8 mouse cellular contexts compared by ENCODE assay signal in the genomic region with DNA sequence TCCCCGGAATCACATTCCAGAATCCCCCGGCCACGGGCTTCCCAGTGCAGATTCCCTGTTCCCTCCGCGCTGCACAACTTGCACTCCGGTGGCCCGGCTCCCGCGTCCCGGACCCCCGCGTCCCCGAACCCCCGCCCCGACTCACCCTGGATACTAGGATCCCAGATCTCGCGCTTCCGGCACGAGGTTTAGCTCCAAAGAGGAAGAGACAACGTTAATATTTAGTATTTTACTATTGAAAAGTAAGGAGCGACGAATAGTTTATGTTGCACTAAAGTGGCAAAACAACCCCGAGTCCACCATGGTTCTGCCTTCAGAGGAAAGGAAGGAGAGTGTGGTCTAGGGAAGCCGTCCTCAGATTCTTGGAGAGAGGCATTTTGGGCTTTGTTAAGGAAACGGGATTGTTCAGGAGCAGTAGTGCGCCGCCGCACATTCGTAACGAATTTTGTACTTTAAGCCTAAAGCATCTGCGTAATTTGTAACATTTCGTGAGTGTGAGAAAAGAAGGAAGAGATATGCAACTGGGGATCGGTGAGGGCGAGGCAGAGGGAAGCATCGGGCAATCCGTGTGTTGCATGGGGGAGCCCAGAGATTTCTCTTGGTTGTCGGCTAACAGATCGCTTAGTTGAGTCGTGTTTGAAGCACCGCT. TPM values are rescaled to one million over a fixed set of nuclear protein-coding genes. Genes with fewer than 3 reads are reported as not detected.
DNase-seq lines count a peak whose midpoint lies in the region; ATAC-seq lines count a peak whose summit lies in the region.

No protein-coding gene starts in this region.

- peak overlapping the region; percentile 98 for H3K27ac ChIP-seq in heart, embryonic 10.5 days
- peak overlapping the region; percentile 76 for H3K27ac ChIP-seq in liver, embryonic 13.5 days
- H3K27ac ChIP-seq in neural tube, embryonic 13.5 days (replicated peaks) = peak overlapping the region; percentile 93

- peak overlapping the region; percentile 91 for H3K4me2 ChIP-seq in liver, embryonic 13.5 days
- H3K4me2 ChIP-seq in neural tube, embryonic 13.5 days = peak overlapping the region; percentile 71

- H3K9me3 ChIP-seq in heart, embryonic 10.5 days = no peaks in the 10 kb centered on the region
- no peaks in the 10 kb centered on the region for H3K9me3 ChIP-seq in liver, embryonic 13.5 days (replicated peaks)
- H3K9me3 ChIP-seq in neural tube, embryonic 13.5 days = no peaks in the 10 kb centered on the region

- WGBS in heart, embryonic 10.5 days = under 1% methylated on average over 40 of the region's 40 CpGs
- WGBS in liver, embryonic 13.5 days (ENCODE audit: insufficient replicate concordance) = under 1% methylated on average over 40 of the region's 40 CpGs
- WGBS in neural tube, embryonic 13.5 days = under 1% methylated on average over 40 of the region's 40 CpGs

- H3K4me3 ChIP-seq in heart, embryonic 10.5 days = peak overlapping the region; percentile 96
- peak overlapping the region; percentile 85 for H3K4me3 ChIP-seq in liver, embryonic 13.5 days (replicated peaks)
- H3K4me3 ChIP-seq in neural tube, embryonic 13.5 days = peak overlapping the region; percentile 92

- peak overlapping the region; percentile 86 for H3K9ac ChIP-seq in liver, embryonic 13.5 days
- peak overlapping the region; percentile 96 for H3K9ac ChIP-seq in neural tube, embryonic 13.5 days

- no peak for DNase-seq in heart, embryonic 10.5 days (ENCODE audit: low spot score)
- no peak for DNase-seq in heart, adult 9 months (ENCODE audit: low spot score in 2 of 2)
- DNase-seq in 416B (ENCODE audit: low read depth) (peak; percentile 38), adipocyte (ENCODE audit: low spot score) (peak; percentile 37)
- DNase-seq in liver, embryonic 13.5 days = no peak
- DNase-seq in testis, postnatal 10 days (ENCODE audit: low spot score) = no peak

- ATAC-seq in granulocyte monocyte progenitor cell, adult 5-6 weeks (replicated peaks; ENCODE audit: poor library complexity, severe bottlenecking) = 0 out of 2 replicates have a peak, but pooled peaks have one; percentile 13
- ATAC-seq in liver, embryonic 13.5 days (ENCODE audit: low read depth) = no peak
- ATAC-seq in neural tube, embryonic 13.5 days (ENCODE audit: low read depth) = peak; percentile 81

- H3K36me3 ChIP-seq in heart, embryonic 10.5 days = 0 out of 2 replicates have a peak, but pooled peaks cover 3% of the 10 kb centered on the region
- no peaks in the 10 kb centered on the region for H3K36me3 ChIP-seq in liver, embryonic 13.5 days
- H3K36me3 ChIP-seq in neural tube, embryonic 13.5 days = no peaks in the 10 kb centered on the region

- H3K27me3 ChIP-seq in heart, embryonic 10.5 days (ENCODE audit: insufficient read depth, poor library complexity, severe bottlenecking) = no peaks in the 10 kb centered on the region
- no peaks in the 10 kb centered on the region for H3K27me3 ChIP-seq in liver, embryonic 13.5 days
- H3K27me3 ChIP-seq in neural tube, embryonic 13.5 days = no peaks in the 10 kb centered on the region

- H3K4me1 ChIP-seq in heart, embryonic 10.5 days = peaks cover 12% of the 10 kb centered on the region
- H3K4me1 ChIP-seq in liver, embryonic 13.5 days (replicated peaks) = peaks cover 20% of the 10 kb centered on the region
- peaks cover 18% of the 10 kb centered on the region for H3K4me1 ChIP-seq in neural tube, embryonic 13.5 days (replicated peaks)

RNA-seq across cellular contexts. Expression of a gene that starts 1.1 kb away (rescaled TPM):
- polyA plus RNA-seq in heart, embryonic 10.5 days (2016; fragmentation: Nextera tagmentation; extraction: Ambion mirVana) = 63.7 and 68.4 TPM in 2 replicates
- 43.8 and 48.2 TPM in 2 replicates for total RNA-seq in granulocyte monocyte progenitor cell, adult 5-6 weeks (2014; fragmentation: Nextera tagmentation)
- total RNA-seq in granulocyte monocyte progenitor cell, adult 5-6 weeks (2017) = 56.7 and 81.1 TPM in 2 replicates
- 18.8 and 21.3 TPM in 2 replicates for polyA plus RNA-seq in liver, embryonic 13.5 days (2015; fragmentation: Nextera tagmentation; extraction: Ambion mirVana)
- polyA plus RNA-seq in neural tube, embryonic 13.5 days (2015; fragmentation: Nextera tagmentation; extraction: Ambion mirVana) = 47.6 and 49.4 TPM in 2 replicates

RNA-seq across cellular contexts. Expression of a gene that starts 48.7 kb away (rescaled TPM):
- polyA plus RNA-seq in heart, embryonic 10.5 days (2016; fragmentation: Nextera tagmentation; extraction: Ambion mirVana) = 24.9 and 26.7 TPM in 2 replicates
- 34.2 and 41.1 TPM in 2 replicates for total RNA-seq in granulocyte monocyte progenitor cell, adult 5-6 weeks (2014; fragmentation: Nextera tagmentation)
- 31.8 and 36.2 TPM in 2 replicates for total RNA-seq in granulocyte monocyte progenitor cell, adult 5-6 weeks (2017)
- polyA plus RNA-seq in liver, embryonic 13.5 days (2015; fragmentation: Nextera tagmentation; extraction: Ambion mirVana) = 7.9 and 10.9 TPM in 2 replicates
- polyA plus RNA-seq in neural tube, embryonic 13.5 days (2015; fragmentation: Nextera tagmentation; extraction: Ambion mirVana) = 38.3 and 38.8 TPM in 2 replicates

Comparison
In these comparisons a context has a peak if more than half of its experiments do, and no peak if none do; other contexts are left out.
1. DNase-seq: peak in 416B (single experiment) and adipocyte (single experiment); none in heart, embryonic 10.5 days (single experiment), heart, adult 9 months (0 of 2), liver, embryonic 13.5 days (single experiment) and testis, postnatal 10 days (single experiment).
2. Peak in every context shown above with its lines, with median percentiles within 50 percentile points of each other: H3K27ac ChIP-seq and H3K4me3 ChIP-seq.